Comparison of ENCODE assay signal across 12 mouse cellular contexts in the genomic region with DNA sequence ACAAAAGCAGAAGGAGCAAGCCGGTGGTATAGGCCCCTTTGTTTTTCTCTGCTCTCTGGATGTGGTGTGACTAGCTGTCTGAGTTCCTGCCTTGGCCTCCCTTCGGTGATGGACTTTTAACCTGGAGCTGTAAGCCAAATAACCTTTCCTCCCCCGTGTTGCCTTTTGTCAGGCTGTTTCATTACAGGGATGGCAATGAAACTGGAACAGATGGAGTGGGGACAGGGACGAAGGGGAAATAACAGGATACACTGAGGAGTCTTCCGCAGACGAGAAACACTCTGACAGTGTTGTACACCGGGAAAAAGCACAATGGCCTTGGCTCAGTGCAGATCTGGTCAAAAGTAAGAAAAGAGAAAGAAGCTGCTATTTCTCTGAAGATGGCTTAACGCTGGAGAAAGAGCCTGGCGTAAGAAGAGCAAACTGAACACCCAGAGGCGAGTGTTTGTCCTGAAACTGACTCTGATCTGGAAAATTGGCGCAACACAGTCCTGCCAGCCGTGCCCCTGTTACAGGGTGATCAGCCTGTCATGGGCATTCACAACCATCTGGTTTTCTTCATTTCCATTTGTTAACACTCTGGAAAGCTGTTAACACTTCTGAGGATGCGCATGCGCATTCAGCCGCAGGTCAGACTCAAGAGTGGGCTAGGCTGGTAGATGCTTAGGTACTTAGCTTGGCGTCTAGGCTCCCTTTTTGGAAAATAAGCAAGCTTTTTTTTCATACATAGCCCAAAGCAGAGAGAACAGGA.
DNase-seq lines count a peak whose midpoint lies in the region; ATAC-seq and TF ChIP-seq lines count a peak whose summit lies in the region.
"Had no signal": no experiment of that assay in that cellular context is flagged by ENCODE, and none has a peak within 500 bp of the region (broad histone marks: within the 10 kb centered on the region; RNA-seq: fewer than 3 reads in every experiment).

No protein-coding gene starts in this region.

- 0 out of 2 replicates have a peak overlapping the region, but pooled peaks have one; percentile 17 for H3K4me2 ChIP-seq in intestine, embryonic 15.5 days (replicated peaks)
- H3K4me2 ChIP-seq in intestine, postnatal 0 days (replicated peaks; ENCODE audit: low read depth) = no peak overlapping the region; the same call in 1 of the 2 replicates
- H3K4me2 ChIP-seq in kidney, postnatal 0 days (ENCODE audit: low read length) = no peak overlapping the region
- H3K4me2 ChIP-seq: hindbrain, embryonic 14.5 days had no signal

- no peak overlapping the region for H3K9ac ChIP-seq in intestine, embryonic 15.5 days
- no peak overlapping the region for H3K9ac ChIP-seq in intestine, postnatal 0 days (ENCODE audit: low read depth, low read length)
- no peak overlapping the region for H3K9ac ChIP-seq in kidney, postnatal 0 days (ENCODE audit: low read depth, low read length)
- H3K9ac ChIP-seq: hindbrain, embryonic 14.5 days; liver, postnatal 0 days had no signal

- no peak for TF ChIP-seq CTCF in intestine, postnatal 0 days (IDR thresholded peaks at IDR 0.05; ENCODE audit: low read depth)
- TF ChIP-seq CTCF in kidney, postnatal 0 days (IDR thresholded peaks at IDR 0.05; ENCODE audit: low read depth) = no peak

- peak; percentile 47 for ATAC-seq in intestine, embryonic 15.5 days
- ATAC-seq in intestine, postnatal 0 days = no peak
- no peak for ATAC-seq in kidney, postnatal 0 days (replicated peaks; ENCODE audit: low FRiP score, low read depth)
- no peak for ATAC-seq in megakaryocyte, adult 5-6 weeks (ENCODE audit: poor library complexity, severe bottlenecking)
- ATAC-seq: liver, postnatal 0 days; Patski had no signal

- H3K4me3 ChIP-seq in intestine, embryonic 15.5 days (replicated peaks) = no peak overlapping the region
- no peak overlapping the region for H3K4me3 ChIP-seq in intestine, postnatal 0 days (ENCODE audit: low read depth, low read length)
- H3K4me3 ChIP-seq in kidney, postnatal 0 days (replicated peaks; ENCODE audit: low read depth, low read length) = no peak overlapping the region
- H3K4me3 ChIP-seq: left cerebral cortex, adult 2 months had no signal

- peak; percentile 15 for DNase-seq in embryo, embryonic 10 days (ENCODE audit: low spot score)
- no peak for DNase-seq in embryo, embryonic 10.5 days (ENCODE audit: low spot score)
- peak; percentile 59 to 77 for DNase-seq in cerebellum, postnatal 10 days
- peak; percentile 5 for DNase-seq in kidney, postnatal 0 days (ENCODE audit: low spot score)
- DNase-seq in right cerebral cortex, postnatal 25 days = no peak
- DNase-seq: liver, postnatal 0 days had no signal

- H3K4me1 ChIP-seq in intestine, embryonic 15.5 days (replicated peaks) = no peaks in the 10 kb centered on the region
- no peaks in the 10 kb centered on the region for H3K4me1 ChIP-seq in intestine, postnatal 0 days (replicated peaks; ENCODE audit: control insufficient read depth, insufficient read depth, low read length)
- H3K4me1 ChIP-seq in kidney, postnatal 0 days (replicated peaks; ENCODE audit: insufficient read depth, low read length) = no peaks in the 10 kb centered on the region

- H3K36me3 ChIP-seq in intestine, embryonic 15.5 days = no peaks in the 10 kb centered on the region
- no peaks in the 10 kb centered on the region for H3K36me3 ChIP-seq in intestine, postnatal 0 days (ENCODE audit: control insufficient read depth, insufficient read depth)
- no peaks in the 10 kb centered on the region for H3K36me3 ChIP-seq in kidney, postnatal 0 days (ENCODE audit: insufficient read depth, low read length)

- H3K9me3 ChIP-seq in intestine, embryonic 15.5 days = no peaks in the 10 kb centered on the region
- no peaks in the 10 kb centered on the region for H3K9me3 ChIP-seq in intestine, postnatal 0 days (ENCODE audit: control insufficient read depth)
- H3K9me3 ChIP-seq in kidney, postnatal 0 days (replicated peaks; ENCODE audit: low read length) = no peaks in the 10 kb centered on the region

- H3K27me3 ChIP-seq in intestine, embryonic 15.5 days (replicated peaks) = no peaks in the 10 kb centered on the region
- no peaks in the 10 kb centered on the region for H3K27me3 ChIP-seq in intestine, postnatal 0 days (replicated peaks; ENCODE audit: control insufficient read depth, insufficient read depth, low read length)
- no peaks in the 10 kb centered on the region for H3K27me3 ChIP-seq in kidney, postnatal 0 days (ENCODE audit: insufficient read depth, low read length)

- 49% methylated on average over 16 of the region's 16 CpGs for WGBS in intestine, embryonic 15.5 days
- 49% methylated on average over 16 of the region's 16 CpGs for WGBS in intestine, postnatal 0 days
- WGBS in kidney, postnatal 0 days = 44% methylated on average over 16 of the region's 16 CpGs

- no peak overlapping the region for H3K27ac ChIP-seq in intestine, embryonic 15.5 days
- H3K27ac ChIP-seq in intestine, postnatal 0 days (ENCODE audit: low read depth, low read length) = no peak overlapping the region
- no peak overlapping the region for H3K27ac ChIP-seq in kidney, postnatal 0 days
- H3K27ac ChIP-seq: hindbrain, embryonic 14.5 days; left cerebral cortex, adult 2 months had no signal

Comparison
In these comparisons a context has a peak if more than half of its experiments do, and no peak if none do; other contexts are left out.
1. DNase-seq: peak in embryo, embryonic 10 days (single experiment), cerebellum, postnatal 10 days (2 of 2) and kidney, postnatal 0 days (single experiment); none in embryo, embryonic 10.5 days (single experiment) and right cerebral cortex, postnatal 25 days (single experiment).